Comparison of ENCODE assay signal across 14 mouse cellular contexts in the genomic region with DNA sequence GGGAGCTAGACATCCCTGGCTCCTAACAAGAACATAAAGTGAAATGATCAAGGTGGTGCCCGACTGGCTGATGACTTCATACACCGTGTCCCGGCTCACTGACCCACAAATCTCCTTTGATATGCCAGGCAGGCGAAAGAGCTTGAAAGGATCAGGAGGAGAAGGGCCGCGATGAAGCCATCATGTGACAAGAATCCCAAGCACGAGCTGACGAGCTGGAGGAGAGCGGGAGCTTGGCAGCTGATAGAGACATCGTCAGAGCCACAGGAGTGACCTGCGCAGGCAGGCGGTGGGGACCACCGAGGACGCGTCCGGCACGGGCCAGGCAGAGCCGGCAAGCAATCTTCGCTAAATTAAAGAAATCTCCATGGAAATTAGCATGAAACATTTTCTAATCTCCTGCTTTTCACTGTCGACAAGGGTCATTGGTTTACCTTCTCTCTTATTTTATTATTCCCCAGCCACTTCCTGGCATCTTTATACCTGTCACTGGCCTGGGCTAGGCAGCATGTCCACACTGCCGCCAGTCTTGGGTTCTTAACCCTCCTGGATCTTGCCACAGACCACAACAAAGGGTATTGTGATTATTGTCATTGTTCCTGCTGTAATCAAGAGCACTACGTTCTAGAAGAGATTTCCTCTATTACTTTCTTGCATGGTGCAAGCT.
A peak's percentile ranks its signal among the peaks of the same experiment; 100 is the strongest.
DNase-seq lines count a peak whose midpoint lies in the region; ATAC-seq and TF ChIP-seq lines count a peak whose summit lies in the region.
"Had no signal": no experiment of that assay in that cellular context is flagged by ENCODE, and none has a peak within 500 bp of the region (broad histone marks: within the 10 kb centered on the region; RNA-seq: fewer than 3 reads in every experiment).

No protein-coding gene starts in this region.

- no peaks in the 10 kb centered on the region for H3K4me1 ChIP-seq in kidney, embryonic 14.5 days (ENCODE audit: control insufficient read depth, insufficient read depth, low read length)
- H3K4me1 ChIP-seq in kidney, embryonic 15.5 days: no peaks in the 10 kb centered on the region
- no peaks in the 10 kb centered on the region for H3K4me1 ChIP-seq in hindbrain, postnatal 0 days (ENCODE audit: insufficient read depth, low read length)
- no peaks in the 10 kb centered on the region for H3K4me1 ChIP-seq in neural tube, embryonic 15.5 days
- H3K4me1 ChIP-seq: limb, embryonic 12.5 days had no signal

- no peaks in the 10 kb centered on the region for H3K36me3 ChIP-seq in kidney, embryonic 14.5 days (ENCODE audit: control insufficient read depth, insufficient read depth, low read length)
- H3K36me3 ChIP-seq in kidney, embryonic 15.5 days: no peaks in the 10 kb centered on the region
- H3K36me3 ChIP-seq in hindbrain, postnatal 0 days (ENCODE audit: insufficient read depth, low read length): no peaks in the 10 kb centered on the region
- H3K36me3 ChIP-seq in neural tube, embryonic 15.5 days: no peaks in the 10 kb centered on the region
- H3K36me3 ChIP-seq: limb, embryonic 12.5 days had no signal

- TF ChIP-seq CTCF in hindbrain, postnatal 0 days (IDR thresholded peaks at IDR 0.05; ENCODE audit: low read depth): no peak
- TF ChIP-seq CTCF in layer of hippocampus, adult 2 months (conservative IDR thresholded peaks at IDR 0.05): no peak

- no peak overlapping the region for H3K27ac ChIP-seq in kidney, embryonic 14.5 days (ENCODE audit: low read depth, low read length)
- no peak overlapping the region for H3K27ac ChIP-seq in kidney, embryonic 15.5 days
- no peak overlapping the region for H3K27ac ChIP-seq in hindbrain, postnatal 0 days
- H3K27ac ChIP-seq in neural tube, embryonic 15.5 days (replicated peaks): no peak overlapping the region
- H3K27ac ChIP-seq in layer of hippocampus, adult 2 months: no peak overlapping the region
- H3K27ac ChIP-seq: limb, embryonic 12.5 days had no signal

- no peak overlapping the region for H3K4me2 ChIP-seq in kidney, embryonic 14.5 days (replicated peaks; ENCODE audit: low read depth, low read length)
- no peak overlapping the region for H3K4me2 ChIP-seq in kidney, embryonic 15.5 days
- peak overlapping the region; percentile 44 for H3K4me2 ChIP-seq in hindbrain, postnatal 0 days (ENCODE audit: low read depth, low read length)
- H3K4me2 ChIP-seq in neural tube, embryonic 15.5 days: peak overlapping the region; percentile 22
- H3K4me2 ChIP-seq: heart, embryonic 11.5 days; limb, embryonic 12.5 days had no signal

- ATAC-seq in kidney, embryonic 14.5 days (ENCODE audit: low FRiP score, low TSS enrichment): peak; percentile 32; the same call in 1 of the 2 replicates
- no peak for ATAC-seq in kidney, embryonic 15.5 days (replicated peaks; ENCODE audit: low FRiP score)
- peak; percentile 75 for ATAC-seq in hindbrain, postnatal 0 days
- ATAC-seq in neural tube, embryonic 15.5 days (ENCODE audit: low FRiP score): no peak

- H3K9me3 ChIP-seq in kidney, embryonic 14.5 days (ENCODE audit: control insufficient read depth, low read length): no peaks in the 10 kb centered on the region
- H3K9me3 ChIP-seq in kidney, embryonic 15.5 days (replicated peaks): no peaks in the 10 kb centered on the region
- no peaks in the 10 kb centered on the region for H3K9me3 ChIP-seq in hindbrain, postnatal 0 days (ENCODE audit: low read length)
- no peaks in the 10 kb centered on the region for H3K9me3 ChIP-seq in neural tube, embryonic 15.5 days (replicated peaks)
- H3K9me3 ChIP-seq: limb, embryonic 12.5 days had no signal

- no peaks in the 10 kb centered on the region for H3K27me3 ChIP-seq in kidney, embryonic 14.5 days (ENCODE audit: control insufficient read depth, insufficient read depth, low read length)
- no peaks in the 10 kb centered on the region for H3K27me3 ChIP-seq in kidney, embryonic 15.5 days
- no peaks in the 10 kb centered on the region for H3K27me3 ChIP-seq in hindbrain, postnatal 0 days (ENCODE audit: insufficient read depth, low read length)
- no peaks in the 10 kb centered on the region for H3K27me3 ChIP-seq in neural tube, embryonic 15.5 days (replicated peaks)
- H3K27me3 ChIP-seq: CH12.LX; limb, embryonic 12.5 days had no signal

- H3K9ac ChIP-seq in kidney, embryonic 14.5 days (ENCODE audit: low read depth, low read length): no peak overlapping the region
- H3K9ac ChIP-seq in kidney, embryonic 15.5 days: no peak overlapping the region
- H3K9ac ChIP-seq in hindbrain, postnatal 0 days (replicated peaks; ENCODE audit: low read length): no peak overlapping the region
- H3K9ac ChIP-seq in neural tube, embryonic 15.5 days (replicated peaks): no peak overlapping the region
- H3K9ac ChIP-seq: limb, embryonic 12.5 days had no signal

- DNase-seq in embryo, embryonic 10.5 days (ENCODE audit: low spot score): peak; percentile 35
- DNase-seq in hindbrain, postnatal 0 days (ENCODE audit: low spot score): peak; percentile 33
- no peak for DNase-seq in layer of hippocampus, adult 2 months (ENCODE audit: low spot score in 2 of 2)
- DNase-seq in lung, postnatal 14 days: no peak
- DNase-seq in urinary bladder, postnatal 25 days (ENCODE audit: low spot score): no peak
- DNase-seq: lung, adult 18-20 months; thymus, postnatal 4 days had no signal

- WGBS in kidney, embryonic 14.5 days: 52% methylated on average over 22 of the region's 22 CpGs
- WGBS in kidney, embryonic 15.5 days: 49% methylated on average over 22 of the region's 22 CpGs
- WGBS in hindbrain, postnatal 0 days: 37% methylated on average over 22 of the region's 22 CpGs
- 57% methylated on average over 22 of the region's 22 CpGs for WGBS in neural tube, embryonic 15.5 days

- H3K4me3 ChIP-seq in kidney, embryonic 14.5 days (ENCODE audit: low read length): no peak overlapping the region
- no peak overlapping the region for H3K4me3 ChIP-seq in kidney, embryonic 15.5 days (replicated peaks)
- H3K4me3 ChIP-seq in hindbrain, postnatal 0 days (ENCODE audit: low read length): no peak overlapping the region
- no peak overlapping the region for H3K4me3 ChIP-seq in neural tube, embryonic 15.5 days (replicated peaks)
- no peak overlapping the region for H3K4me3 ChIP-seq in layer of hippocampus, adult 2 months
- H3K4me3 ChIP-seq: limb, embryonic 12.5 days; myocyte had no signal

Comparison
In these comparisons a context has a peak if more than half of its experiments do, and no peak if none do; other contexts are left out.
1. ATAC-seq: peak in kidney, embryonic 14.5 days (single experiment) and hindbrain, postnatal 0 days (single experiment); none in kidney, embryonic 15.5 days (single experiment) and neural tube, embryonic 15.5 days (single experiment).
2. H3K4me2 ChIP-seq: peak in hindbrain, postnatal 0 days (single experiment) and neural tube, embryonic 15.5 days (single experiment); none in kidney, embryonic 14.5 days (single experiment) and kidney, embryonic 15.5 days (single experiment).
3. DNase-seq: peak in embryo, embryonic 10.5 days (single experiment) and hindbrain, postnatal 0 days (single experiment); none in layer of hippocampus, adult 2 months (0 of 2), lung, postnatal 14 days (single experiment) and urinary bladder, postnatal 25 days (single experiment).